Mouse (Mus musculus) limb, embryonic 10.5 days (tissue): ENCODE data around the gene Eef1e1. TPM values are rescaled to one million over a fixed set of nuclear protein-coding genes. Genes with fewer than 3 reads are reported as not detected.
"Not testable (repeated sequence)": the region's sequence is repeated elsewhere in the genome, so short reads cannot be mapped to it uniquely, and the experiment has no call there.

Experiments used
- DNase-seq: peaks from one replicate; pipeline ENCODE4 v3.0.0-alpha.2; 2017; ENCODE audit warnings: low spot score
- H3K27ac ChIP-seq: fragments of 300-500 bp; sonication (generic); 2 replicates; pipeline ENCODE4 v1.5.1; 2016; ENCODE audit warnings: mild to moderate bottlenecking
- H3K27me3 ChIP-seq: fragments of 300-500 bp; sonication (generic); 2 replicates; pipeline ENCODE4 v1.6.1; 2016; ENCODE audit warnings: low read depth, mild to moderate bottlenecking; ENCODE audit not compliant: poor library complexity, severe bottlenecking
- H3K36me3 ChIP-seq: fragments of 300-500 bp; sonication (generic); 2 replicates; pipeline ENCODE4 v1.6.1; 2016; ENCODE audit warnings: mild to moderate bottlenecking, moderate library complexity
- H3K4me1 ChIP-seq: fragments of 300-500 bp; sonication (generic); 2 replicates; pipeline ENCODE4 v1.6.1; 2016
- H3K4me3 ChIP-seq: fragments of 300-500 bp; sonication (generic); 2 replicates; pipeline ENCODE4 v1.5.1; 2016; ENCODE audit warnings: mild to moderate bottlenecking, moderate library complexity
- H3K9me3 ChIP-seq: fragments of 300-500 bp; sonication (generic); replicated peaks from 2 replicates; pipeline ENCODE4 v1.6.1; 2016; ENCODE audit warnings: mild to moderate bottlenecking
- WGBS: fragments of 180-500 bp; shearing (Covaris S2); methylation state at CpG from one replicate; pipeline ENCODE4 v1.1.7; 2016; 5-methylcytosine and 5-hydroxymethylcytosine counted together
- polyA plus RNA-seq: library from polyadenylated mRNA; unstranded; fragments of >200 nt; fragmentation: Nextera tagmentation; extraction: Ambion mirVana; gene quantifications from 2 replicates; pipeline ENCODE4 v1.2.1, GENCODE M21; 2016

The Eef1e1 gene
- polyA plus RNA-seq, result 59.0 and 71.6 TPM in 2 replicates

- no peaks in the 10 kb centered on the region for H3K9me3 ChIP-seq
- H3K4me3 ChIP-seq, result peak within 1 kb of the TSS; percentile 94
- peaks cover 9% of the 10 kb centered on the region for H3K4me1 ChIP-seq
- peak within 1 kb of the TSS; percentile 97 for H3K27ac ChIP-seq
- peaks cover 33% of the 10 kb centered on the region for H3K36me3 ChIP-seq
- peak; percentile 95 for DNase-seq
- under 1% methylated on average over 59 of the region's 59 CpGs for WGBS
- H3K27me3 ChIP-seq, result no peaks in the 10 kb centered on the region
These were observed at the start of gene Eef1e1 for GRCm38 (mm10) chr13:38658528-38659280. TSS of gene Eef1e1 (minus strand) at chr13:38659058.

GRCm38 (mm10) chr13:38690845-38691244 lies 32.0 kb upstream of the Eef1e1 start:
- WGBS, result 89% methylated on average over 6 of the region's 6 CpGs

GRCm38 (mm10) chr13:38690028-38690427 lies 31.2 kb upstream of the Eef1e1 start:
- Histone ChIP-seq H3K4me3 (no peak overlapping the region), H3K9me3 (no peaks in the 10 kb centered on the region), H3K27ac (no peak overlapping the region), H3K36me3 (no peaks in the 10 kb centered on the region), H3K4me1 (no peaks in the 10 kb centered on the region), H3K27me3 (no peaks in the 10 kb centered on the region)
- peak; percentile 35 for DNase-seq
- WGBS, result 57% methylated on average over 3 of the region's 3 CpGs

More at GRCm38 (mm10) chr13:38690845-38691244, 32.0 kb upstream of the Eef1e1 start:
- Histone ChIP-seq H3K36me3 (no peaks in the 10 kb centered on the region), H3K27me3 (no peaks in the 10 kb centered on the region), H3K27ac (no peak overlapping the region), H3K4me3 (no peak overlapping the region), H3K9me3 (no peaks in the 10 kb centered on the region), H3K4me1 (no peaks in the 10 kb centered on the region)
- DNase-seq, result no peak

GRCm38 (mm10) chr13:38688761-38689160 lies 29.9 kb upstream of the Eef1e1 start:
- DNase-seq, result no peak
- Histone ChIP-seq H3K4me1 (no peaks in the 10 kb centered on the region), H3K36me3 (no peaks in the 10 kb centered on the region), H3K27ac (no peak overlapping the region), H3K4me3 (no peak overlapping the region), H3K9me3 (no peaks in the 10 kb centered on the region), H3K27me3 (no peaks in the 10 kb centered on the region)
- 92% methylated on average over 11 of the region's 11 CpGs for WGBS

GRCm38 (mm10) chr13:38672336-38672735 lies 13.5 kb upstream of the Eef1e1 start:
- no peaks in the 10 kb centered on the region for H3K27me3 ChIP-seq
- H3K4me3 ChIP-seq, result no peak overlapping the region
- H3K9me3 ChIP-seq, result no peaks in the 10 kb centered on the region
- 89% methylated on average over 9 of the region's 9 CpGs for WGBS
- no peaks in the 10 kb centered on the region for H3K36me3 ChIP-seq
- no peak for DNase-seq
- H3K27ac ChIP-seq, result no peak overlapping the region
- no peaks in the 10 kb centered on the region for H3K4me1 ChIP-seq

GRCm38 (mm10) chr13:38671451-38671850 lies 12.6 kb upstream of the Eef1e1 start:
- H3K4me1 ChIP-seq, H3K27ac ChIP-seq, H3K4me3 ChIP-seq, DNase-seq, H3K36me3 ChIP-seq, H3K9me3 ChIP-seq, H3K27me3 ChIP-seq: not testable (repeated sequence)
- WGBS, result 93% methylated on average over 6 of the region's 6 CpGs

- H3K27ac ChIP-seq, result no peak overlapping the region
- no peaks in the 10 kb centered on the region for H3K36me3 ChIP-seq
- no peak for DNase-seq
- no peaks in the 10 kb centered on the region for H3K4me1 ChIP-seq
- no peaks in the 10 kb centered on the region for H3K27me3 ChIP-seq
- no peak overlapping the region for H3K4me3 ChIP-seq
- H3K9me3 ChIP-seq, result no peaks in the 10 kb centered on the region
These were observed 11.2 kb upstream of the Eef1e1 start for GRCm38 (mm10) chr13:38670051-38670450.

- H3K4me1 ChIP-seq, result no peaks in the 10 kb centered on the region
- no peaks in the 10 kb centered on the region for H3K36me3 ChIP-seq
- no peak overlapping the region for H3K27ac ChIP-seq
- H3K27me3 ChIP-seq, result no peaks in the 10 kb centered on the region
- no peaks in the 10 kb centered on the region for H3K9me3 ChIP-seq
- DNase-seq, result peak; percentile 36
- 27% methylated on average over 2 of the region's 2 CpGs for WGBS
- no peak overlapping the region for H3K4me3 ChIP-seq
These were observed 9.7 kb upstream of the Eef1e1 start for GRCm38 (mm10) chr13:38668514-38668913.

- H3K36me3 ChIP-seq, result no peaks in the 10 kb centered on the region
- no peak overlapping the region for H3K4me3 ChIP-seq
- H3K27me3 ChIP-seq, result no peaks in the 10 kb centered on the region
- DNase-seq, result no peak
- H3K4me1 ChIP-seq, result no peaks in the 10 kb centered on the region
- no peak overlapping the region for H3K27ac ChIP-seq
- no peaks in the 10 kb centered on the region for H3K9me3 ChIP-seq
- 73% methylated on average over 1 of the region's 1 CpGs for WGBS
These were observed 5.9 kb upstream of the Eef1e1 start for GRCm38 (mm10) chr13:38664753-38665152.

GRCm38 (mm10) chr13:38659524-38660136 lies 772 bp upstream of the Eef1e1 start:
- peaks cover 24% of the 10 kb centered on the region for H3K36me3 ChIP-seq
- no peaks in the 10 kb centered on the region for H3K27me3 ChIP-seq
- peak overlapping the region; percentile 94; the same call in 1 of the 2 replicates for H3K4me3 ChIP-seq
- H3K9me3 ChIP-seq, result no peaks in the 10 kb centered on the region
- 80% methylated on average over 12 of the region's 12 CpGs for WGBS
- peaks cover 9% of the 10 kb centered on the region for H3K4me1 ChIP-seq
- no peak for DNase-seq
- no peak overlapping the region for H3K27ac ChIP-seq

GRCm38 (mm10) chr13:38657865-38658264 lies 993 bp downstream of the Eef1e1 start:
- Histone ChIP-seq H3K36me3 (peaks cover 42% of the 10 kb centered on the region), H3K27ac (peak overlapping the region; percentile 97), H3K9me3 (no peaks in the 10 kb centered on the region), H3K4me1 (peaks cover 9% of the 10 kb centered on the region), H3K27me3 (no peaks in the 10 kb centered on the region), H3K4me3 (peak overlapping the region; percentile 94)
- 28% methylated on average over 4 of the region's 4 CpGs for WGBS
- no peak for DNase-seq

- no peak for DNase-seq
- H3K27me3 ChIP-seq, result no peaks in the 10 kb centered on the region
- H3K4me1 ChIP-seq, result no peaks in the 10 kb centered on the region
- H3K4me3 ChIP-seq, result no peak overlapping the region
- no peak overlapping the region for H3K27ac ChIP-seq
- H3K9me3 ChIP-seq, result no peaks in the 10 kb centered on the region
- peaks cover 100% of the 10 kb centered on the region for H3K36me3 ChIP-seq
- 94% methylated on average over 4 of the region's 4 CpGs for WGBS
These were observed 8.6 kb downstream of the Eef1e1 start for GRCm38 (mm10) chr13:38650292-38650691.

GRCm38 (mm10) chr13:38649069-38649468 lies 9.8 kb downstream of the Eef1e1 start:
- no peak overlapping the region for H3K4me3 ChIP-seq
- no peaks in the 10 kb centered on the region for H3K27me3 ChIP-seq
- H3K4me1 ChIP-seq, result no peaks in the 10 kb centered on the region
- H3K27ac ChIP-seq, result no peak overlapping the region
- 93% methylated on average over 4 of the region's 4 CpGs for WGBS
- H3K36me3 ChIP-seq, result peaks cover 100% of the 10 kb centered on the region
- no peaks in the 10 kb centered on the region for H3K9me3 ChIP-seq
- no peak for DNase-seq
